Mouse (Mus musculus): Measurements from ENCODE around the gene Pcdh9.
A peak's percentile ranks its signal among the peaks of the same experiment; 100 is the strongest.

Gene Pcdh9

DNA sequence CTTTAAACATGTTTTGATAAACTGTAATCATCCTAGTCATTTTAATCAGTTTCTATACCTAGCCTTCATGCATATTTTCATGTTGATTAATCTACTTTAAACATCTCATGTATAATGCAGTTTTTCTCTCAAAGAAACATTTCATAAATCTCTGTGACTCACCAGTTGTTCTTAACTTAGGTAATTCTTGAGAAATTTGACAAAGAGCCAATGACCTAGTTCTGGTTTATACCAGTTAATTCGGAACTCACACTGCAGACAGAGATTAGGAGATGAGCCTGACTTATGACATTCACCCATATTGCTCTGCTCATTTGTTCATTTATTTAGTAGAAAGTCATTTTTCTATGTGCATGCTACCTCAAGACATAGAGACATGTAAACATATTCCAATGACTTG, 328.9 kb downstream of the Pcdh9 start:
- DNase-seq (ENCODE audit: low read depth, low spot score) = no peak

DNA sequence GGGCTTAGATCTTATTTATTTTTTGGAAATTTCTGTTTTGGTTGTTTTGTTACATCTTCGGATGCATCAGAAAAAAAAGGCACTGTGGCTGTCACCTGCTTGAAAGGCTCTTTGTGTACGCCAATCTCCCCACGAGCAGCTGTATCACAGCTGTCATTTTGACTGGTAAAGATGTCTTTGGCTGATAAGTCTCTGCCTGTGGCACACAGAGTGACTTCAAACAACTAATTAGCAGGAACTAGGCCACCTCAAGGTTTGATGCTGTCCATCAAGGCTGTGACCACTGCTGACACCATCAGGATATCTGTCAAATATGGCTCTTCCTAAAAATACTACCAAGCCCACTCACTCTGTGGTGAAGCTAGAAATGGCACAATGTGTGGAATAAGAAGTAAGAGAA, 336.7 kb downstream of the Pcdh9 start:
- DNase-seq (ENCODE audit: low read depth, low spot score) = no peak

DNA sequence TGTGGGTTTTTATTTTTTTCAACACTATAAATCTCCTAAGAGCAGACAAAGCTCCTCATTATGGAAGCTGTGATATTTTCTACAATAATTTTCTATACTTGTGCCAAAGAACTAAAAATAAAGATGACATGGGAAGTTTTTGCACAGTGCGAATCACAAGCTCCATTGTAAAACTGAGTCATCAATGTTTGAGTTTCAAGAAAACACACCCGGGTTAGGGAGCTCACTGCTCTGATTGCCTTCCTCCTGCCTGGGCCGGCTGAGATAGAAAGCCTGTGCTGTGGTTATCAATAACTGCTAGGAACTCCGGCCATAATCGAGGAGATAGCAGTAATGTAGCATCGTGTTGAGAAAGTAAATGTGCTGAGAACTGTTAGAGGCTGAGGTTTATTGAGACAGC, 344.9 kb downstream of the Pcdh9 start:
- DNase-seq (ENCODE audit: low read depth, low spot score) = peak; percentile 52

DNA sequence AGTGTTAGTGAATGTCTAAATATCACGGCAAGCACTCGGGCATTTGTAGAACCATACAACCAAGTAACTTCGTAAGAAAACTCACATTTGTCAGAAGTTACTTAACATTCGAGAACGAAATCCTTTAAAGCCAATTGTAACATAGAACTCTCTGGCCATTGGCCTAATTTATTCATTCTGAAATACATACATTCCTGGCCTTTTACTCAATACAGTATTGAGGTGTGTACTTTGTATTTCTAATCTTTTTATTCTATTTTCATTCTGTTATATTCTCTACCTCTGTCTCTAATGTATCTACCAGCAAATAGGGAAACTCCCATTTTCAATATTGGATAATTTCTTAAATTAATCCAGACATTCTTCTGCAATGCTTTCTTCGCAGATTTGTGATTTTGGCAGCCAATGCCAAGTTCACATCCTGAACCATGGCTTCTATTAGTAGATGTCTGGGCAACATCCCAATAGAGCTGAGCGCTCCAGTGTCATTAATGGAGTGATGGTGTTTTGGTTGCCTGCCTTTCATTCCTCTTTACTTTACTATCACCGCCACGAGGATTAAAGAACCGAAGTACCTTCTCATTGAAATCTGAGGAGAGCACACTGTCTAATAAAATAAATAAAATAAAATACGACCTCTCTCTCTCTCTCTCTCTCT, 346.4 kb downstream of the Pcdh9 start:
- no peak for DNase-seq (ENCODE audit: low read depth, low spot score)

DNA sequence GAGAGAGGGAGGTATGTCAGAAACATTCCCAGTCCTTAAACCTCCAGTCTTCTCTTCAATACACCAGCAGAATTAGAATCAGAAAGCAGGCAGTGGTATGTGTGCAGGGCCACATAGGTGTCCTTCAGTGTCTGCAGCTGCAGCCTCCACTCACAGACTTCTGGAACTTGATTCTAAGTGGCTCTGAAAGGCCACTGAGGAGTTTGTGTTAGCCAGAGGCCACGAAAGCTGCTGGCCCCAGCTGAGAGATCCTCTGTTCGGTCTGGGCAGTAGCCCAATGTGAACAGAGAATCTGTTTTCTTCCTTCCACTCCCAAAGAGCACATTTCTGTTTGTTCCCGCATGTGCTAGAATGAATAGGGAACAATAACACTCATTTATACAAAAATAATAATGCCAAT, 346.9 kb downstream of the Pcdh9 start:
- no peak for DNase-seq (ENCODE audit: low read depth, low spot score)

DNA sequence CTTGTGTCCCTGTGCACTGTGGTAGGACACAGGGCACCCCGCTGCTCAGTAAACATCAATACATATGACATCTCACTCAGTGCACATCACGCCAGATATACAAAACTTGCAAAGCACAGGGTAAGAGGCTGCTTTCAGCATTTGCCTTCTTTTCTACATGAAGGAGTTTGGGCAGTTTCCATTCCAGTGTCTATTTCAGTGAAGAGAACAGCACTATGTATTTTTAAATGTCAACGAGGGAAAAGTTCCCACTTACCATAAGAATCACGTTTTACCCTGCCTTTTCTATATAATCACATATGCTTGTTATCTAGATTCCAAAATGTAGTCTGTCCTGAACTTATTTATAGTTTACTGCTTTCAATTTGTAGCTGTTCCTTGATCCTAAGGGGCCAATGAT, 355.6 kb downstream of the Pcdh9 start:
- DNase-seq (ENCODE audit: low read depth, low spot score) = no peak

DNA sequence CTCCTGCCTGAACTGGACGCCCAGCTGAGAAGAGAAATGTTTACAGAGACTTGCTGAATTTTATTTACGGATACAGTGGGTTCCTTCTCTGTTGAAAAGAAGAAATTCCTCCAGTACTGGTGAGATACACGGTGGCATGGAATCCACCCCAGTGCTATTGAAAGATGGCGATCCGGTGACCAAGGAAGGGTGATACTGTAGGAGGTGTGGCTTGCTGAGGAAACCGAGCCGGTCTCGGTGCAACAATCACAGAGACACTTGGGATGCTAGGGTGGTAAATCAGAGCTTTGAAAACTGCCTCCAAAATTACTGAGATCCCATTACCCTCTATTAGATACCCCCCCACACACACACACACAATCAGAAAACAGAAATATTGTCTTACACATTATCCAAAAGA, 367.0 kb downstream of the Pcdh9 start:
- DNase-seq (ENCODE audit: low read depth, low spot score) = no peak

DNA sequence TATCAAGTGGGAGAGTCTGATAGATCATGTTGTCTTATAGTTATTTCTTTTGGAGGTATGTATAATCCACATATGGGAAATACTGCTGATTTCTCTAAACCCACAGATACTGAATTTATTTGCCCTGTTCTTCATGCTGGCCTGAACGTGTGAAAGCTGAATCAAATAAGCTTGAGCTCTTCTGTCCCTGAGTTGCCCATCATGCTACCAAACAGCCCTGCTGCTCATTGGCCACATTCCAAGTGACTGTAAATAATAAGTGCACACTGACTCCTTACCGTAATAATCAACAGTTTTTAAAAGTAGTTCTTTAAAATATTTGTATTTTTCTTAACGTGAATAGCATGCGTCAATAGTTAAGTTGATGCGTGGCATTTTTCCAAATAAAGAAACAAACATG, 370.3 kb downstream of the Pcdh9 start:
- DNase-seq (ENCODE audit: low read depth, low spot score) = no peak

DNA sequence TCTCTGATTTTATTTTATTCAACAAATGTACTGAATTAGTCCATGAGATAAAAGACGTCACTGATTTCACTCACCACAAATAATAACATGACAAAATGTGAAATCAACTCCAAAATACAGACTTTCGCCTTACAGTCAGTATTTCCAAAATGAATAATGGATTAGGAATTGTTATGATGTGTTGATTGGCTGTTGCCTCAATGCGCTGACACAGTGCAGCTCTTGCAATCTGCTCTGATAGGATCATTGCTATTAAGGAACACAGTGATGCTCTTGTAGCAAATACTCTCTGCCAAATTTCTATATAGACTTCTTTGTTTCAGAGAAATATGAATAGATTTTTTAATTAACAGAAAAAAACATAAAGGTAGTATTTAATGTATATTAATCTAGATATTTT, 373.8 kb downstream of the Pcdh9 start:
- DNase-seq (ENCODE audit: low read depth, low spot score) = no peak

DNA sequence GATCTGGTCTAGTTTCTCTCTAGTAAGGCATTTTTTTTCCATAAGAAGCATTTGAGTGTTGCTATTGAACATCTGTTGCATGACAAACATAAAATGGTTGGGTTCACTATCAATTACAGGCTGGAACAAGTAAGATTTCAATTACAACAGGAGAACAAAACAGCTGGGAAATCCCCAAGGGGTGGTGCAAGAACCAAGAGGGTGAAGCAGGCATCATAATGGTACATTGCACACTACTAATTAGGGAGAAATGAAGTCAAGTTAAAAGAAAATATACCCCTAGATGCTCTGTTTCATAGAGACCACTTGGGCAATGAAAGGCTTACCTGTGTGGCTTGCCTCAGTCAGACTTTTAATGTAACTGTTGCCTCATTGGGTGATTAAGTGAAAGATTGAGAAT, 384.4 kb downstream of the Pcdh9 start:
- DNase-seq (ENCODE audit: low read depth, low spot score) = no peak

DNA sequence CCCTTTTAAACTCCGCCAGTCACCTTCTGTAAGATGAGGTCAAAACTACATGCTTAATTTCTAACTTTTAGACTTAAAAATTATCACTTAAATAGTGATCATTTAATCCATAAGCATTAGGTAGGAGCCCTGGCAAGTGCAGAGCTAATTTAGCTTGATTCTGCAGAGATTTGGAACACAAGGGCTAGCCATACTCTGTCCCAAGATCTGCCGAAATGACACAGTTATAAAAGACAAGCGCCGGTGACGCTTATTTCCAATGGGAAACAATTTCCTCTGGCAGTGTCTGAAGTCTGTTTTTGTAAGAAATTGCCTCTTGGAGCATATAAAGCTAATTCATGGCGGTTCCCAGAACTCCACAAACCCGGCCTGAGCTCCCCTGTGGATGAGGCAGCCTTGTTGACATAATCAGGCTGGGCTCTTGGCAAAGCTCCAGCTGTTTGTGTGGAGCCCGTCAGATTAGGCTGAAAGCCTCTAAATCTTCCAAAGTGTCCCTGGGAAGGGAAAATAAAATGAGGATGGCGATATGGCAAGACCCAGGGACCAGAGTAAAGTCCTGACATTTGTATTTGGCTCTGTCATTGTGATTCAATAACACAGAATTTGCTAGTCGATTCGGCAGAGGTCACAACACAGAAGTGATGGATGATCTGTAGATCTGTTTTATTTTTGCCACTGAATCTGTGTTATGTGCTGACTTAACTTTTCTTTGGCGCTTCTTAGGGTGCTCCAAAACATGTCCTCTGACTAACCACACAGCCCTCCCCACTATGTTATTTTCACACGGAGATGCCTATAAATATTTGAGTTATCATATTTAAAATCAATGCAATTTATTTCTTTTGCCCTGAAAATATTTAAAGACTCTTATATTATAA, 391.4 kb downstream of the Pcdh9 start:
- DNase-seq (ENCODE audit: low read depth, low spot score) = peak; percentile 25

DNA sequence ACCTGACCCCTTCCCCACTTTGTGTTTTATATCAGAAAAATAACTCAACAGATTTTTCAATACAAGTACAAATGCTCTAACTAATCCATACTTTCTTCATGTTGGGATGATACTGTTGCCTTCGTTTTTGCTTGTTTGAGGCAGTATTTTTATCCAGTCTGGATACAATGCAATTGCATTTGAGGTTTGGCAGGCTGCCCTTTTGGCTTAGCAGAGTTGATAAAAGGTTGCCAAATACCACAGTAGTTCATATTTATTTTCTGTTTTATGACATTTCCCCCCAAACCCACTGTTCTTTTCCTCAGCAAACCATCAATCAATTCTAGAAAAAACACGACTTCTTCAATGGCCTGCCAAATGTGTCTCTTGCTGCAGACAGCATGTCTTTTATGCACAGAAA, 415.5 kb downstream of the Pcdh9 start:
- DNase-seq (ENCODE audit: low read depth, low spot score) = peak; percentile 85

DNA sequence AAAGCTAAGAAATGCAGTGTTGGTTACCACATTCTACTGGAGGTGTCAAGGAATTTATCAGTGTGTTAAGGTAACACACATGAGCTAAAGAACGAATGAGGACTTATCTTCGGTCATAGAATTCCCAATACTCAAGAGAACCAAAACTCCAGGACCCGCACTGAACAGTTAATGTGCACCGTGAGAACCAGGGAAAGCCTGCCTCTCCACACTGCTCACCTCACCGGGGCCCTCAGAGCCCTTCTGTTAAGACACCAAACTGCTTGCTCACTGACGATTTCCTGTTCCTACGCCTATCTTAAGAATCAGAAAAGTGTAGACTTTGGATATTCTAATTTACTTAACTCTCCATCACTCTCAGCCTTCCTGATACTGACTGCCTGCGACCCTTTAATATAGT, 418.0 kb downstream of the Pcdh9 start:
- DNase-seq (ENCODE audit: low read depth, low spot score) = no peak

DNA sequence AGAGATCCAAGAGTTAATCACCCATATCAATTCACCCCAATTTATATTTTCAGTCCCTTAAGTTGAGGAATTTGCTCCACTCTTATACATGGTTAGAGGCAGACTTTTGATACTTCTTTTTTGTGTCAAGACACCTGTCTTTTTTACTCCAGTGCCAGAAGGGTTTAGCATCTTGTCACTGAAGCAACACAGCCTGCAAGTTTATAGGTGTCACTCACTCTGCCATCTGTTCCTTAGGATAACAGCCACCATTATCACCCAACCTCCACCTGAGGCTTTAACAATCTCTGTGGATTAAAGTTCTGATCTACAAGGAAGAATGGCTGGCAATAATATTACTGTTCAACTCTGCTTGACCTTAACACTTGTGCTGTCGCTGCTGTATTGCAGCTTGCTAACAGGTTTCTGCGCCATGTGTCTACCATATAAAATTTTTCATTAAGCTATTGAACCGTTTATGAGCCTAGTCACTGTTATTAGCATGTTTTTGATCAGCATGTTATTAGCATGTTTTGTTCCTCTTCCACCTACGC, 427.1 kb downstream of the Pcdh9 start:
- no peak for DNase-seq (ENCODE audit: low read depth, low spot score)

DNA sequence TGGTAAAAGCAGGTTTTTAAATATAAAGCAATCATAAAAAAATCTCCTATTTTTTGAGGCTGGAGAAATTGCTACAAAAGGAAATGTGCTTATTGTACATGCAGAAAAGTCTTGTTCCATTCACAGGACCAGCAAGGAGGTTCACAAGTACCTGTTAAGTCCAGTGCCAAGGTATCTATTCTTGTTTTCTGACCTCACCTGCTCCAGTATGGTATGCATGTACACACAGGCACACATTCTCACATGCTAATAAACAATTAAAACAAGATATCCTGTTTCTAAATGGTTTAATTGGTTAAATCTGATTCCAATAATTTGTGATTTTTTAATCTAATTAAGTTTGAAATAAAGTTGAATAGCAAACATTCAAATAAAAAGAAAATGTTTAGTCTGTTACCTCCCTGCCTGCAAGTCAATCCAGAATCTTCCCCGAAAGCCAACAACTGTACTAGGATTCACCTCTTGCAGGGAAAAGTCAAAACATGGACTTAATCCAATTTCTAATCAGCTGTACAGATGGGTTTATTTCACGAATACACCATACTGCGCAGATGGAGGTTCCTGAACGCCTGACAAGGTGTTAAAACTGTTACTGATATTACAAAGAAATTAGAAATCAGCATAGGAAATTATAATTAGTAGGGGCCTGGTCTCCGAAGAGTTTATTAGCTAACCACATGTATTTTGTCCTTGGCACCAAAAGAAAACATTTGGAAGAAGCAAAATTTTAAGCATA, 439.4 kb downstream of the Pcdh9 start:
- DNase-seq (ENCODE audit: low read depth, low spot score) = no peak

DNA sequence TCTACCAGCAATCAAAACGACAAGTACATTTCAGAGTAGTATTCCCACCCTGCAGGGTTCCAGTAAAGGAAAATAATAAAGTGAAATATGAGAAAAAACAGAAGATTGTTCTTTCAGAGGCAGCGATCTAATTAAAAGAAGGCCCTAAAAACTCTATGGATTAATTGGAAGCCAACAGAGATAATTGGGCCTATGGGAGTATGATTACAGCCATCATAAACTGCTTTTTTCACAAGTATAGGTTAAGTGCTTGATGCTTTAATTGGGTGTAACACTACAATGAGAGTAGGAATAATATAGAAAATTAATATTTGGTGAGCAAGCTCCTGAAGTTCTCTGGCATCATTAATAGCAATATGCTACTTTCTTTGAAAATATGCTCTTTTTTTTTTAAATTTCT, 448.6 kb downstream of the Pcdh9 start:
- no peak for DNase-seq (ENCODE audit: low read depth, low spot score)

DNA sequence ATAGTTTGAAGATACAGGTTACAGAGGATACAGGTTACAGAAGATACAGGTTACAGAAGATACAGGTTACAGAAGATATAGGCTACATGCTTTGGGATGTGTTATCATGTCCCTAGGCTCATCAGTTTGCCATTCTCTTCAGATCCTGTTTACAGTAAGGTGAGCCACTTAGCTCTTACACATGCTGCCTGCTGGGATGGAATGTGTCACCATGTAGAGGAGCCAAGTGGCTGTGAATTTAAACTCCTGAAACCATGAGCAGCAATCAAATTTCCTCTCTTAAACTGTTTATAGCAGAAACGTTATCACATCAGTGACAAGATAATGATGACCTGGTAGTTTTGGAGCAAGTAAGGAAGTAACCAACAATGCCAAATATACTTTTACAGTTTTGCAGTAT, 453.3 kb downstream of the Pcdh9 start:
- DNase-seq (ENCODE audit: low read depth, low spot score) = no peak

DNA sequence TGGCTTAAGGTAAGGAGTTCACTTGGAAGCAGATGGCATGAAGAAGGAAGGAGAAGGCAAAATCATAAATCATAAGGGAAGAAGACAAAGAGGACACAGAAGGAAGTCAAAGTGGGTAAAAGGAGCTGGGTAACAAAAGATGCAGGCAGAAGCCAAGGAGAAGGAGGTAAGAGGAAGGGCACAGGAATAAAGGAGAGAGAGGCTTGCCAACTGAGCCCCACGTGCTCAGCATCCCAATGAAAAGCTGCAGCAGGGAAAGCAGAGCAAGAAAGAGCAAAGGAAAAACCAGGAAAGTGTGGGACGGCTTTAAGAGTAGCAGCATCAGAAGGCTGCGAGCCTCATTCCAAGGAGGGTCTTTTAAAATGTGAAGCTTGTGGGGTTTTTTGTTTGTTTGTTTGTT, 473.7 kb downstream of the Pcdh9 start:
- no peak for DNase-seq (ENCODE audit: low read depth, low spot score)

DNA sequence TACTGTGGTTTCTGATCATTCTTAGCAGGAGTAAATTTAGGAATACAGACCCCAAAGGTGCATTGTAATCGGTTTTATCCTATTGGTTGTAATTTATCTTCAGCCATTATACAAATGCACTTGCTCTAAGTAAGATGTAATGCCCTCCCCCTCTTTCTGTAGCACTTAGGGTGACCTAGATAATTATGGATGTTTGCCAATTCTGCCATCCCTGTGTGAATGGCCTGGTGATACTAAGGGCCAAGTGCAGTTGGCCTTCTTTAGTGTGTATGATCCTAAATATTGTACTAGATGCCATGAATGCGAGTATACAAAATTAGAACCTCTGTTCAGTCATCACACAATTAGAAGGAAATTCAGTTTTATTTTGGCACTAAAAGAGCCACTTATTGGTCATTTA, 475.0 kb downstream of the Pcdh9 start:
- no peak for DNase-seq (ENCODE audit: low read depth, low spot score)

DNA sequence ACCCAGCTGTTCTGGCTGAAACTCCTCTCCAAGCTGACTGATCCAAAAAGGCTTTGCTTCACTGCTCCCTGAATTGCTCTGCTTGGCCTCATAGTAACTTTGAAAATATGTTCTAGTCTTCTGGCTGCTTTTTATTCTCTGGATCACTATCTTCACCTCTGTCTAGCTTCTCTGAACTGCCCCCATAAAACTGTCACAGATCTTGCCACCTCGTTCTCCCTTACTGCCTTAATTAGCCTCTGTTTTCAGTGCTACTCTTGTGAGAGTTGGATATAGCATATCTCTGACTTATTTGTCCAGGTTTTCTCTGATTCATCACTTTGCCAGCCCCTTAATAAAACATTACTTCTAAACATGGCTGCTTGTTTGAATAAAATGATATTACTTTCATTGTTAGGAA, 481.2 kb downstream of the Pcdh9 start:
- DNase-seq (ENCODE audit: low read depth, low spot score) = no peak

DNA sequence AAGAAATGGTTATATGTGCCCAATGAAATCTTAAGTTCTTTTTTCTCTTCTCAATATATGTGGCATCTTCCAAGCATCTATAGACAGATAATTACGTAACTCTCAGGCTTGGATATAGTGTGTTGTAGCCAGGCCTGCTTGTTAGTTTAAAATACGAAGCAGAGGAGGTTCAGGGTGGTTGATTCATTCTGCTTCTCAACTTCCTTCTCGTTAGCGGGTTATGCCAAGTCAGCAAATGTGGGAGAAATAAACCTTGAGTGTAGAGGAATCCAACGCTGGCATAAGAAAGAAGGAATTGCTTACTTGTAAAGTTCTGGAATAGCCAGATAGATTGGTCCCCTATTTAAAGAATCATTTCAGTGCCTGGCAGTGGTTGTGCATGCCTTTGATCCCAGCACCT, 482.7 kb downstream of the Pcdh9 start:
- no peak for DNase-seq (ENCODE audit: low read depth, low spot score)

DNA sequence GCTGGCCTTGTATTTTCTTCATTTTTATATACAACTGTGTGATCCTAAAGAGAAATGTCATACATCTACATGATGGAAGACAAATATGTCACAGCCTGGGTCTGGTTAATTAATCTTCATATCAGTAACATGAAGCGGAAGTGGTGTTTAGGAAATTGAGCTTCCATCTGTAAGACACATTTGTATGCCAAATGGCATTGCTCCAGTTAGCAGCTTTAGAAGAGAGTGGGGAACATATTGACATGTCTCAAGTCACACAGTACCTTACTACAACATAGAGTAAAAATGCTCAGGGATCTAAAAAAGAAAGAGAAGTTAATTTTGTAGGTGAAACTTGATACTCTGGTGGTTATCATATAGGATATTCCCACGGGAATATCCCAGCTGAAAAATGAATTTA, 505.4 kb downstream of the Pcdh9 start:
- DNase-seq (ENCODE audit: low read depth, low spot score) = no peak

All from 3T3-L1 (cell line).